Mouse (Mus musculus) CH12.LX (cell line): Measurements from ENCODE around the gene Gab1.

Source experiments
- CTCF ChIP-seq, 2 experiments: IDR thresholded peaks in 1 of 2; conservative IDR thresholded peaks in 1 of 2; 2 replicates each; pipeline ENCODE4 v1.5.1; 2011 to 2012; ENCODE audit warnings: low read depth in 2 of 2, low read length in 2 of 2, improper control_type of control experiment in 1 of 2, inconsistent platforms in 1 of 2, mild to moderate bottlenecking in 1 of 2, moderate library complexity in 1 of 2
- E2F4 ChIP-seq: IDR thresholded peaks from 2 replicates; pipeline ENCODE4 v1.6.1; 2011; ENCODE audit warnings: low read depth, low read length, improper control_type of control experiment; ENCODE audit not compliant: insufficient replicate concordance
- ELF1 ChIP-seq: IDR thresholded peaks from 2 replicates; pipeline ENCODE4 v1.6.1; 2014; ENCODE audit warnings: low read depth, mild to moderate bottlenecking, inconsistent platforms, low read length, improper control_type of control experiment
- MAFK ChIP-seq: IDR thresholded peaks from 2 replicates; pipeline ENCODE4 v1.6.1; 2011; ENCODE audit warnings: low read length, improper control_type of control experiment; ENCODE audit not compliant: insufficient replicate concordance
- MAX ChIP-seq: IDR thresholded peaks from 2 replicates; pipeline ENCODE4 v1.6.1; 2011; ENCODE audit warnings: low read length, improper control_type of control experiment
- POLR2A ChIP-seq: IDR thresholded peaks from 2 replicates; pipeline ENCODE4 v1.6.1; 2011; ENCODE audit warnings: low read depth, mild to moderate bottlenecking, improper control_type of control experiment, low read length
- POLR2AphosphoS2 ChIP-seq: IDR thresholded peaks from 2 replicates; pipeline ENCODE4 v1.6.1; 2011; ENCODE audit warnings: low read depth, low read length, improper control_type of control experiment
- UBTF ChIP-seq: IDR thresholded peaks from 2 replicates; pipeline ENCODE4 v1.6.1; 2012; ENCODE audit warnings: low read depth, mild to moderate bottlenecking, inconsistent platforms, low read length, improper control_type of control experiment, moderate library complexity

DNA sequence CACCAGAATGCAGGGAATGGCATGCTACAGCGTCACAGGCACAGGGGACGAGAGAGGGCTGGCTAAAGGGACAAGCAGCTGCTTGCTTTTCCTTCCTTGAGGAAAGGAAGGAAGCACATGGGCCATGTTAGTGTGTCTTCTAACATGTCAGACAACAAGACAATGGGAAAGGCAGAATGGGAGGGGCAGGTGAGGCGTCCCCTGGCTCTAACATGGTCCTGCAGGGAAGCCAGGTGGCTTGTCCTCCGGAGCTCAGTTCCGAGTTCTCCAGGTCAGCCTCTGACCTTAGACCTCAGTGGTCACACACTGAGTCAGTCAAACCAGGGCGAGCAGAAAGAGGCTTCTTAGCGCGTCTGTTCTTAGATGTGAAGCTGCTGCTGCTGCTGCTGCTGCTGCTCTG, 103.9 kb downstream of the Gab1 start:
- TF ChIP-seq POLR2A (no peak), CTCF (conservative IDR thresholded peaks at IDR 0.05 in 1 of 2, IDR thresholded peaks at IDR 0.05 in 1 of 2; ENCODE audit: low read depth in 2 of 2, low read length in 2 of 2) (no peak), ELF1 (no peak), MAFK (no peak), POLR2AphosphoS2 (no peak), E2F4 (no peak), MAX (no peak), UBTF (no peak)
